Mouse (Mus musculus): ENCODE measurements around the gene Akr1c13. TPM values are rescaled to one million over a fixed set of nuclear protein-coding genes. Genes with fewer than 3 reads are reported as not detected.

Gene Akr1c13
- polyA plus RNA-seq, 1 experiment = 12.2 TPM

DNA sequence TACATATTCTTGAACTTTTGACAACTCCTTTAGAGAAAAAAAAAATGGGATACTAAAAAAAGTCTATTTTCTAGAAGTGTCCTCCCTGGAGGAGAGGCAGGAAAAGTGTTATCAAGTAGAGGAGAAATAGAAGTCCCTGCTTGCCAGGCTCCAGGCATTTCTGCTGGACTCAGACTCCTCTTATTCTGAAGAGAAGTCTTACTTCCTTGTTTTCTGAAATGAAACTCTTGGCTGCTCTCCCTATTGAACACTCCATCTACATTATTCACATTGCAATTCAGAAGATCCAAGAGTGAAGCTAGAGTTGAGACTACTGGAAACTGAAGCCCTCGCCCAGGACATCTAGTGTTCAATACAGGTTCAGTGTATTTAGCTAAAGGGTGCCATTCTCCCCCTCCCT, 37.5 kb downstream of the Akr1c13 start, which contains the start of gene Akr1c19:
Akr1c19 (plus strand) TSS at position 260 of the 400 bp plus-strand sequence.
- Histone ChIP-seq H3K79me2 (ENCODE audit: control insufficient read depth, insufficient read depth) (no peaks in the 10 kb centered on the region), H3K27me3 (ENCODE audit: control insufficient read depth, insufficient read depth, insufficient read length) (no peaks in the 10 kb centered on the region), H3ac (ENCODE audit: control insufficient read depth, insufficient read length) (no peak within 1 kb of the TSS), H3K4me2 (ENCODE audit: low read depth) (no peak within 1 kb of the TSS), H3K36me3 (ENCODE audit: control insufficient read depth, insufficient read depth) (no peaks in the 10 kb centered on the region), H3K4me3 (no peak within 1 kb of the TSS)
- TF ChIP-seq E2F4 (IDR thresholded peaks at IDR 0.05; ENCODE audit: insufficient read depth) = no peak
- TF ChIP-seq CEBPB (IDR thresholded peaks at IDR 0.05; ENCODE audit: insufficient read depth, poor library complexity, severe bottlenecking) = no peak
- TF ChIP-seq SRF (IDR thresholded peaks at IDR 0.05; ENCODE audit: control insufficient read depth, insufficient read length, low read depth) = no peak
- no peak for TF ChIP-seq POLR2A (IDR thresholded peaks at IDR 0.05; ENCODE audit: insufficient read length, low read depth)
- no peak for TF ChIP-seq MAX (IDR thresholded peaks at IDR 0.05; ENCODE audit: low read depth)
- no peak for TF ChIP-seq MYOD1 (IDR thresholded peaks at IDR 0.05; ENCODE audit: control insufficient read depth in 1 of 3, insufficient read length in 2 of 3, low read depth in 2 of 3)
- TF ChIP-seq USF1 (IDR thresholded peaks at IDR 0.05; ENCODE audit: low read depth) = no peak
- TF ChIP-seq POLR2AphosphoS2 (IDR thresholded peaks at IDR 0.05; ENCODE audit: insufficient read length, low read depth) = no peak
- no peak for TF ChIP-seq REST (IDR thresholded peaks at IDR 0.05; ENCODE audit: insufficient read depth, insufficient read length)
- TF ChIP-seq TCF3 (IDR thresholded peaks at IDR 0.05; ENCODE audit: insufficient read length, low read depth) = no peak

DNA sequence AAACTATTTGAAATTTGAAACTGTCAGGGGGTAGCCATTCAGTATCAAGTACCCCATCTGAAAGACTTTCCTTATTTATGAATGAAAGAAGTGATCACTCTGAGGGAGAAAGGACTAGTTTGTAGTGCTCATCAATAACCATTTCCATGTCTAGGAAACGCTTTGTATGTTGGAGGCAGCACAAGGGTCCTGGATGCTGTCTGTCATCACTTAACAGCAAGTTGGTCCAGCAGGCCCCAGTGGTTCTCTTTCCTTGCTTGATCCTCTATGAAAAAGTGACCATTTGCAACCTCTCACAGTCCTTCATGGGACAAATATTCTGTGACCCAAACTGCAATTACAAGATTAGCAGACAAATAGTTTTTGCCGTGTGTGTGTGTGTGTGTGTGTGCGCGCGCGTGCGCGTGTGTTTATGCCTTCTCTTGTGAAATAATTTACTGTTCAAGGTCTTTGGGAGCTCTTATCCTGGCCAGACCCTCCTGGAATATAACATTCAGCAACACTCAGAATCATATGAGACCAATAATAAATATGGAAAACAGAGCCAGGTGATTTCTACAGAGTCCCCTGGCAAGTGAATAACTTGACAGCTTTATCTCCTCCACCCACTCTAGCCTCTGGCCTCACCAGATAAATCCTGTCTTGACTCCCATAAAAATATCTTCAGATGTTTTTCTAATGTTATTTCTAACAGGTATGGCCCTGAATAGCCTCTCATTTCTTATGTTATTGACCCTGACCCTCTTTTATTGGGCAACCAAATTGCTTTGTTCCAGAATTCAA, 40.1 kb downstream of the Akr1c13 start:
- Histone ChIP-seq H3K4me2 (ENCODE audit: low read depth) (no peak overlapping the region), H3K4me3 (no peak overlapping the region), H3K79me2 (ENCODE audit: control insufficient read depth, insufficient read depth) (no peaks in the 10 kb centered on the region), H3ac (ENCODE audit: control insufficient read depth, insufficient read length) (no peak overlapping the region), H3K36me3 (ENCODE audit: control insufficient read depth, insufficient read depth) (no peaks in the 10 kb centered on the region), H3K27me3 (ENCODE audit: control insufficient read depth, insufficient read depth, insufficient read length) (no peaks in the 10 kb centered on the region)
- TF ChIP-seq CEBPB (IDR thresholded peaks at IDR 0.05; ENCODE audit: insufficient read depth, poor library complexity, severe bottlenecking) = no peak

DNA sequence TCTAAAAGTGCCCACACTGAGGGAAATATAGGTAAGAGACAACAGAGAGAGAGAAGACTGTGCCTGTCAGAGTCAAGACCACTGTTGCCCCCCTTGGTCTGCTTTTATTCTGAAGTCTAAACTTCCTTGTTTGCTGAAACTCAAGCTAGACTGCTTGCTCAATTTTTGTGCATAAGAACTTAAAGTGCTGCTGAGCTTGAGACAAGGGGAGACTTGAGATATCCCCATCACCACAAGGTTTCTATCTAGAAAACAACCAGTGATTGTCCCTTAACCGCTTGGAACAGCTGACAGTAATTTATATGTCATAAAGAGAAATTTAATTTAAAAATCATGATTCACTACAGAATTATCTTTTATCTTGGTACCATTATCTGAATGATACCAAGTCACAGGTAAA, 42.2 kb downstream of the Akr1c13 start:
- H3K79me2 ChIP-seq (ENCODE audit: control insufficient read depth, insufficient read depth) = no peaks in the 10 kb centered on the region
- H3K4me2 ChIP-seq (ENCODE audit: low read depth) = no peak overlapping the region
- H3K36me3 ChIP-seq (ENCODE audit: control insufficient read depth, insufficient read depth) = no peaks in the 10 kb centered on the region
- no peak for TF ChIP-seq E2F4 (IDR thresholded peaks at IDR 0.05; ENCODE audit: insufficient read depth)
- no peak for TF ChIP-seq TCF3 (IDR thresholded peaks at IDR 0.05; ENCODE audit: insufficient read length, low read depth)
- TF ChIP-seq POLR2AphosphoS2 (IDR thresholded peaks at IDR 0.05; ENCODE audit: insufficient read length, low read depth) = no peak
- no peak for TF ChIP-seq MYOD1 (IDR thresholded peaks at IDR 0.05; ENCODE audit: control insufficient read depth in 1 of 3, insufficient read length in 2 of 3, low read depth in 2 of 3)
- no peak for TF ChIP-seq POLR2A (IDR thresholded peaks at IDR 0.05; ENCODE audit: insufficient read length, low read depth)
- no peak for TF ChIP-seq MAX (IDR thresholded peaks at IDR 0.05; ENCODE audit: low read depth)
- TF ChIP-seq TCF12 (IDR thresholded peaks at IDR 0.05; ENCODE audit: insufficient read depth, poor library complexity, severe bottlenecking) = no peak
- TF ChIP-seq USF1 (IDR thresholded peaks at IDR 0.05; ENCODE audit: low read depth) = no peak
- TF ChIP-seq MYOG (IDR thresholded peaks at IDR 0.05; ENCODE audit: control insufficient read depth in 1 of 3, insufficient read depth in 1 of 3, insufficient read length in 2 of 3, low read depth in 2 of 3) = no peak
- TF ChIP-seq REST (IDR thresholded peaks at IDR 0.05; ENCODE audit: insufficient read depth, insufficient read length) = no peak
- TF ChIP-seq SRF (IDR thresholded peaks at IDR 0.05; ENCODE audit: control insufficient read depth, insufficient read length, low read depth) = no peak
- no peak for TF ChIP-seq CEBPB (IDR thresholded peaks at IDR 0.05; ENCODE audit: insufficient read depth, poor library complexity, severe bottlenecking)
- no peaks in the 10 kb centered on the region for H3K27me3 ChIP-seq (ENCODE audit: control insufficient read depth, insufficient read depth, insufficient read length)
- H3K4me3 ChIP-seq = no peak overlapping the region
- H3ac ChIP-seq (ENCODE audit: control insufficient read depth, insufficient read length) = no peak overlapping the region

DNA sequence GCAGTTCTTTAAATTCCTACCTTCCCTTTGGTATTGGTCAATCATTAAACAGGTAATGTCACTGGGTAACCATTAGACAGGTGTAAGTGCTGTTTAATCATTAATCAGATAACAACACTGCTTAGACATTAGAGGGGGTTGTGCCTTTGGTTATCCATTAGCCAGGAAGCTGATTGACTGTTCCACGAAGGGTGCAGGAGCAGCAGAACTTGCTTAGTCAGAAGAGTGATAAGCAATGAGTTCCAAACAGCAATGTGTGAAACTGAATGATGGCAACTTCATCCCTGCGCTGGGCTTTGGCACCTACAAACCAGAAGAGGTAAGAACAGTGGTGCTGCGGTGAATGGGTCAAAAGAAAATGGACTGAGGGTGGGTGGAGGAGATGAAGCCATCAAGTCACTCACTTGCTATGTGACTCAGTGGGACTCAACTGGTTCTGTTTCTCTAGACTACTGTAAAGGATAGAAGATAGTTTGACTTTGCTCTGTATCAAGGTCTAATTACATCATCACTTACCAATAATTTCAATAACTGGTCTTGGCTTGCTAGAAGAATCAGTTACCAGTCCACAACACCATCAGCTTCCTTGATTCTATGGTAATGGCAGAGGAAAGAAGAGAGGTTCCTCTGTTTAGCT, 42.7 kb downstream of the Akr1c13 start:
- Histone ChIP-seq H3ac (ENCODE audit: control insufficient read depth, insufficient read length) (no peak overlapping the region), H3K36me3 (ENCODE audit: control insufficient read depth, insufficient read depth) (no peaks in the 10 kb centered on the region), H3K4me3 (no peak overlapping the region), H3K4me2 (ENCODE audit: low read depth) (no peak overlapping the region), H3K79me2 (ENCODE audit: control insufficient read depth, insufficient read depth) (no peaks in the 10 kb centered on the region), H3K27me3 (ENCODE audit: control insufficient read depth, insufficient read depth, insufficient read length) (no peaks in the 10 kb centered on the region)
- TF ChIP-seq POLR2AphosphoS2 (IDR thresholded peaks at IDR 0.05; ENCODE audit: insufficient read length, low read depth) = no peak
- TF ChIP-seq REST (IDR thresholded peaks at IDR 0.05; ENCODE audit: insufficient read depth, insufficient read length) = no peak
- no peak for TF ChIP-seq POLR2A (IDR thresholded peaks at IDR 0.05; ENCODE audit: insufficient read length, low read depth)
- TF ChIP-seq MYOD1 (IDR thresholded peaks at IDR 0.05; ENCODE audit: control insufficient read depth in 1 of 3, insufficient read length in 2 of 3, low read depth in 2 of 3) = no peak
- TF ChIP-seq E2F4 (IDR thresholded peaks at IDR 0.05; ENCODE audit: insufficient read depth) = no peak
- TF ChIP-seq SRF (IDR thresholded peaks at IDR 0.05; ENCODE audit: control insufficient read depth, insufficient read length, low read depth) = no peak
- no peak for TF ChIP-seq TCF12 (IDR thresholded peaks at IDR 0.05; ENCODE audit: insufficient read depth, poor library complexity, severe bottlenecking)
- no peak for TF ChIP-seq MYOG (IDR thresholded peaks at IDR 0.05; ENCODE audit: control insufficient read depth in 1 of 3, insufficient read depth in 1 of 3, insufficient read length in 2 of 3, low read depth in 2 of 3)
- TF ChIP-seq MAX (IDR thresholded peaks at IDR 0.05; ENCODE audit: low read depth) = no peak
- no peak for TF ChIP-seq TCF3 (IDR thresholded peaks at IDR 0.05; ENCODE audit: insufficient read length, low read depth)
- no peak for TF ChIP-seq CEBPB (IDR thresholded peaks at IDR 0.05; ENCODE audit: insufficient read depth, poor library complexity, severe bottlenecking)
- TF ChIP-seq USF1 (IDR thresholded peaks at IDR 0.05; ENCODE audit: low read depth) = no peak

Data from myocyte (in vitro differentiated cells).